Mouse (Mus musculus): ENCODE results near the gene Ptcd2. TPM values are rescaled to one million over a fixed set of nuclear protein-coding genes. Genes with fewer than 3 reads are reported as not detected.

Gene Ptcd2
- polyA plus RNA-seq, 1 experiment from 2014 or later = 37.3 TPM

DNA sequence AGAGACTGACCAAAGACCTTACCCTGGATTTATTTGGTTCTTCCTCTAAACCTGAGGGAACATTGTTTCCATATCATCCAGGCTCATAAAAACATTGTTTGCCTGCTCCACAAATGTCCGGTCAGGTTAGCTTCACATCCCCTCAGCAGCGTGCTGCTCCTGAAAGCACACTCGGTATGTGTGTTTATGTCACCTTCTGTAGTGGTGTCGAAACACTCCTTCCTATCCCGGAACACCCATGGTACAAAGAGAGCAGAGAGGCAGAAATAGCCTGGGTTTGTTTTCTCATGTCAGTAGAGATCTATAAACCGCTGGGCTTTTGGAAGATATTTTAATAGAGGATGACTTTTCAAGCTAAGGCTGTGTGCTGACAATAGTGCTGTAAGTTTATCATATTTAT lies 32.5 kb upstream of the Ptcd2 start:
- ChIA-PET POLR2A (no interaction called here), CTCF (interaction anchor here (1.3 to 2.5 kb wide), 3 partner anchors 13 to 460 kb away, joined by 3 to 9 read pairs (median 4); no protein-coding TSS in a partner anchor)
- no peaks in the 10 kb centered on the region for H3K27me3 ChIP-seq
- no peak for TF ChIP-seq CTCF (IDR thresholded peaks at IDR 0.05)
- in situ Hi-C loops (cut with MboI; ENCODE audit: low pct_unique_long_range_greater_than_20kb) = loop anchor here (5.0 kb wide), 2 partner anchors 135 to 465 kb away; no protein-coding TSS in a partner anchor
- no peak for ATAC-seq
- no peak for DNase-seq (ENCODE audit: low read depth, low spot score)

DNA sequence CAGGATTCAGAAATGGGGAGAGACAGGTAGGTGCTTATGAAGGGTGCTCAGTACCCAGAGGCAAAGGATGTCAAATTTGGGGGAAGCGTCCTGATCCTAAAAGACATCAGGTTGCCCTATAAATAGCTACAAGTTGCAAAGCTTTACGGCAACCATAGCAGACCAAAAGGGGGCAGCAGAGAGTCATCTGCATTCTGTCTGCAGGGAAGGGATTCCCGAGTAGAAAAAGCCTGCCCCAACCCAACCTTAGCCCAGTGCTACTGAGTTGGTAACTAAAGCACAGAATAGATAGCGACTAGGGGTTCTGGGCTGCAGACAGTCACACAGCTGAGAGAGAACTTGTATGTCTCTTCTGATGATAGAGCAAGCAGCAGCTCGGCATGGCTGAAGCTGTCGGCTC lies 31.0 kb upstream of the Ptcd2 start:
- in situ Hi-C loops (cut with MboI; ENCODE audit: low pct_unique_long_range_greater_than_20kb) = loop anchor here (5.0 kb wide), 2 partner anchors 137 to 467 kb away; no protein-coding TSS in a partner anchor
- ChIA-PET POLR2A (no interaction called here), CTCF (interaction anchor here (0.6 to 1.9 kb wide), 27 partner anchors 8 to 489 kb away, joined by 3 to 20 read pairs (median 4); no protein-coding TSS in a partner anchor)
- DNase-seq (ENCODE audit: low read depth, low spot score) (no peak), ATAC-seq (no peak)
- peak; percentile 93 for TF ChIP-seq CTCF (IDR thresholded peaks at IDR 0.05)
- H3K27me3 ChIP-seq = no peaks in the 10 kb centered on the region

DNA sequence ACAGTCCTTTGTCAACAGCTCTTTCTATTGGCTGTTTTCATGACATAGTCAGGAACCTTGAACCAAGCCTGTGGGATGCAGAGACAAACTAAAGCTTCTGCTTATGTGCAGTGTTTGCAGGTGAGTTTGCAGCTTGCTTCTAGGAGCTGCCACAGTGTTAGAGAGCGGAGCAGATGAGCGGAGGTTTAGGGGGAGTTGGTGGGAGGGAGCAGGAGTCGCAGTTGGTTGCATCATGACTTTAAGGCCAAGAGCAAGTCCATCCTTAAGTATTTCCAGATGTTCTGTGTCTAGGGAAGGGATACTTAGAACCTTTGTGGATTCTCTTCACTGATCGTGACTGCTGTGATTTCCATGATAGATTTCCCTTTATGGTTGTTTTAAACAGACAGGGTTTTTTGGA lies 29.7 kb upstream of the Ptcd2 start:
- DNase-seq (ENCODE audit: low read depth, low spot score) (no peak), ATAC-seq (no peak)
- in situ Hi-C loops (cut with MboI; ENCODE audit: low pct_unique_long_range_greater_than_20kb) = loop anchor here (25.0 kb wide), 1 partner anchor 588 kb away; no protein-coding TSS in a partner anchor
- no peak for TF ChIP-seq CTCF (IDR thresholded peaks at IDR 0.05)
- H3K27me3 ChIP-seq = no peaks in the 10 kb centered on the region
- POLR2A ChIA-PET = interaction anchor here (1.3 kb wide), 1 partner anchor 9 kb away, joined by 3 read pairs; no protein-coding TSS in a partner anchor
- CTCF ChIA-PET = interaction anchor here (1.3 kb wide), 1 partner anchor 490 kb away, joined by 4 read pairs; no protein-coding TSS in a partner anchor

GRCm38 (mm10) chr13:99373684-99374083 lies 29.2 kb upstream of the Ptcd2 start:
- H3K27me3 ChIP-seq = no peaks in the 10 kb centered on the region
- TF ChIP-seq CTCF (IDR thresholded peaks at IDR 0.05) = no peak
- in situ Hi-C loops (cut with MboI; ENCODE audit: low pct_unique_long_range_greater_than_20kb) = loop anchor here (25.0 kb wide), 1 partner anchor 589 kb away; no protein-coding TSS in a partner anchor
- ATAC-seq (no peak), DNase-seq (ENCODE audit: low read depth, low spot score) (no peak)
- ChIA-PET POLR2A (interaction anchor here (1.3 kb wide), 1 partner anchor 9 kb away, joined by 3 read pairs; no protein-coding TSS in a partner anchor), CTCF (no interaction called here)

DNA sequence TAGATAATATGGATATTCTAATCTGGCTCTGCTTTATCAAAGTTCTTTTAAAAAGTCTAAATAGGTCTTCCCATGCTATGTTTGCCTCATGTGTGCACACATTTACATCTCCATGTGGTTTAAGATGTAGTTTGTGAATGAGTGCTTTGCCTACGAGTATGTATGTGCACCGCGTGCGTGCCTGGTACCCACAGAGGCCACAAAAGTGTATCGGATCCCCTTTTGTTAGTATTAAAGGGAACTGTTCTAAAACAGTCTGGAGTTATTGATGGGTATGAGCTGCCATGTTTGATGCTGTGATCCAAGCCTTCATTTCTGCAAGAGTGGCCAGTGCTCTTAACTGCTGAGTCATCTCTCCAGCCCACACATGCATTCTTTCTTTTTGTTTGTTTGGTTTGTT lies 26.8 kb upstream of the Ptcd2 start:
- ChIA-PET CTCF (no interaction called here), POLR2A (no interaction called here)
- no peak for DNase-seq (ENCODE audit: low read depth, low spot score)
- no peaks in the 10 kb centered on the region for H3K27me3 ChIP-seq
- in situ Hi-C loops (cut with MboI; ENCODE audit: low pct_unique_long_range_greater_than_20kb) = loop anchor here (25.0 kb wide), 1 partner anchor 591 kb away; no protein-coding TSS in a partner anchor
- no peak for ATAC-seq
- TF ChIP-seq CTCF (IDR thresholded peaks at IDR 0.05) = no peak

GRCm38 (mm10) chr13:99369103-99369502 lies 24.6 kb upstream of the Ptcd2 start:
- ATAC-seq = no peak
- DNase-seq (ENCODE audit: low read depth, low spot score) = no peak
- H3K27me3 ChIP-seq = no peaks in the 10 kb centered on the region
- in situ Hi-C loops (cut with MboI; ENCODE audit: low pct_unique_long_range_greater_than_20kb) = loop anchor here (25.0 kb wide), 1 partner anchor 593 kb away; no protein-coding TSS in a partner anchor
- POLR2A ChIA-PET = no interaction called here
- no peak for TF ChIP-seq CTCF (IDR thresholded peaks at IDR 0.05)
- CTCF ChIA-PET = no interaction called here

GRCm38 (mm10) chr13:99367554-99368174 lies 23.2 kb upstream of the Ptcd2 start:
- no peaks in the 10 kb centered on the region for H3K27me3 ChIP-seq
- in situ Hi-C loops (cut with MboI; ENCODE audit: low pct_unique_long_range_greater_than_20kb) = loop anchor here (25.0 kb wide), 1 partner anchor 595 kb away; no protein-coding TSS in a partner anchor
- CTCF ChIA-PET = interaction anchor here (0.8 to 1.7 kb wide), 3 partner anchors 8 to 470 kb away, joined by 3 to 5 read pairs (median 4); no protein-coding TSS in a partner anchor
- ATAC-seq = no peak
- no peak for TF ChIP-seq CTCF (IDR thresholded peaks at IDR 0.05)
- POLR2A ChIA-PET = no interaction called here
- no peak for DNase-seq (ENCODE audit: low read depth, low spot score)

DNA sequence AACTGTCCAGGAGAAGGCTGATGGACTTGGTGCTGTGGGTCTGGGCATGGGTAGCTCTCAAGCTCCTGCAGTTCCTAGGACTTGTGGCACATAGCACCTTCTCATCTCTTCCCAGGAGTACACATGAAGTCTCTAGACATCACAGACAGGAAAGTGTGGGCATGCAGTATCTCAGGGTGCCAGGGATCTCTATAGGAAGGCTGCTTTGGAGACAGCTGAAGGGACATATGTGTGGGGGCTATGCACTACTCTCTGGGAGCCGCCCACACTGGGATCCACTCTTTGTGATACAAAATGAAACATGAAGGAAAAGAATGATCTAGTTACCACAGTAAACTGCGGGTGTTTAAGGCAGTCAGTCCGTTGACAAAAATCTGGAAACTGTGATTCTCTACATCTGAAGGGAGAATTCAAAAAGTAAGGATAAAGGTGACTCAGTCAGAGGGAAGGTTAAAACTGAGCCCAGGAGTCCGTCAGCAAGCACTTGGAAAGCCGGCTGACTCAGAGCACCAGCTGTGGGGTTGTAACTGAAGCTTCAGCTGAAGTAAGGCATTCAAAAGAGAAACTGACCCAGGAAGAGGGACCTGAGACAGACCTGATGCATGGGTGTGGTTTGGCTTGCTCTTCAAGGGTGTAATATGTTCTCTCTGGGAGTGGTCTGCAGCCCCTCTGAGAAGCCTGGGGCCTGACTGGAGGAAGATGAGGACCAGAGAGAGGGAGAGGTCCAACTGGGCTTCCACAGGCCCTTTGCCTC lies 22.1 kb upstream of the Ptcd2 start:
- ATAC-seq (no peak), DNase-seq (ENCODE audit: low read depth, low spot score) (no peak)
- CTCF ChIA-PET = interaction anchor here (0.8 to 1.7 kb wide), 3 partner anchors 9 to 471 kb away, joined by 3 to 5 read pairs (median 4); no protein-coding TSS in a partner anchor
- H3K27me3 ChIP-seq = no peaks in the 10 kb centered on the region
- POLR2A ChIA-PET = no interaction called here
- in situ Hi-C loops (cut with MboI; ENCODE audit: low pct_unique_long_range_greater_than_20kb) = loop anchor here (25.0 kb wide), 1 partner anchor 596 kb away; no protein-coding TSS in a partner anchor
- TF ChIP-seq CTCF (IDR thresholded peaks at IDR 0.05) = no peak

DNA sequence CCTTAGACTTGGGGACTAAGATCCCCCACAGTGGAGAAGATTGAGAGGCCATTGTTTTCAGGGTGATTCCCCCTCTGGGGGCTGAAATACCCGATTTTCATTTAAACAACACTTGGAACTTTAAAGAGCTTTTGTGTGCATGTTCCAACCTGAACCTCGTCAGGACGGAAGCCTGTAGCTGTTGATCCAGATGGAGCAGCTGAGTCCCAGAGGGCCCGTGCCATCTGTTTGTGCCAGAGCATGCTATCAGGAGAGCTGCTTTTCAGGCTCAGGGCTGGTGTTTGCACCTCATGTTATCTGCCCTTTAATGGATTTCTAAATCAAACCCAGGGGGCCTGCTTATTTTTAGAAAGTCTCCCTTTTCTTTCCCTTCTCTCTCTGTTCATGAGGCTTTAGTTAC lies 19.4 kb upstream of the Ptcd2 start:
- DNase-seq (ENCODE audit: low read depth, low spot score) (no peak), ATAC-seq (no peak)
- no peaks in the 10 kb centered on the region for H3K27me3 ChIP-seq
- ChIA-PET POLR2A (no interaction called here), CTCF (interaction anchor here (1.2 kb wide), 1 partner anchor 12 kb away, joined by 6 read pairs; no protein-coding TSS in a partner anchor)
- no peak for TF ChIP-seq CTCF (IDR thresholded peaks at IDR 0.05)
- in situ Hi-C loops (cut with MboI; ENCODE audit: low pct_unique_long_range_greater_than_20kb) = loop anchor here (25.0 kb wide), 1 partner anchor 598 kb away; no protein-coding TSS in a partner anchor

GRCm38 (mm10) chr13:99358921-99359320 lies 14.4 kb upstream of the Ptcd2 start:
- TF ChIP-seq CTCF (IDR thresholded peaks at IDR 0.05) = no peak
- in situ Hi-C loops (cut with MboI; ENCODE audit: low pct_unique_long_range_greater_than_20kb) = loop anchor here (25.0 kb wide), 1 partner anchor 603 kb away; no protein-coding TSS in a partner anchor
- ChIA-PET POLR2A (no interaction called here), CTCF (no interaction called here)
- no peaks in the 10 kb centered on the region for H3K27me3 ChIP-seq
- ATAC-seq (no peak), DNase-seq (ENCODE audit: low read depth, low spot score) (no peak)

All from Patski (cell line).